Mouse (Mus musculus) E14TG2a.4 (cell line): ENCODE data around the gene Avil.
A peak's percentile ranks its signal among the peaks of the same experiment; 100 is the strongest.

Experiments used
- H3K27me3 ChIP-seq: 2 replicates; pipeline ENCODE4 v1.6.1; 2014; ENCODE audit warnings: low read length, control low read depth; ENCODE audit not compliant: insufficient read depth
- H3K36me3 ChIP-seq: 2 replicates; pipeline ENCODE4 v1.6.1; 2014; ENCODE audit warnings: low read length, control low read depth; ENCODE audit not compliant: insufficient read depth
- H3K4me1 ChIP-seq: replicated peaks from 2 replicates; pipeline ENCODE4 v1.6.1; 2014; ENCODE audit warnings: low read depth, low read length, control low read depth
- H3K4me3 ChIP-seq: replicated peaks from 2 replicates; pipeline ENCODE4 v1.5.1; 2014; ENCODE audit warnings: mild to moderate bottlenecking, low read length
- H3K9me3 ChIP-seq: 2 replicates; pipeline ENCODE4 v1.6.1; 2014; ENCODE audit warnings: low read length, control low read depth
- CTCF ChIP-seq: conservative IDR thresholded peaks from 2 replicates; pipeline ENCODE4 v1.5.1; 2014; ENCODE audit warnings: low read length
- NANOG ChIP-seq: IDR thresholded peaks from 2 replicates; pipeline ENCODE4 v1.6.1; 2014; ENCODE audit warnings: borderline replicate concordance, low read length, mixed read lengths
- POU5F1 ChIP-seq: IDR thresholded peaks from 2 replicates; pipeline ENCODE4 v1.6.1; 2014; ENCODE audit warnings: low read length, borderline replicate concordance

Gene Avil

DNA sequence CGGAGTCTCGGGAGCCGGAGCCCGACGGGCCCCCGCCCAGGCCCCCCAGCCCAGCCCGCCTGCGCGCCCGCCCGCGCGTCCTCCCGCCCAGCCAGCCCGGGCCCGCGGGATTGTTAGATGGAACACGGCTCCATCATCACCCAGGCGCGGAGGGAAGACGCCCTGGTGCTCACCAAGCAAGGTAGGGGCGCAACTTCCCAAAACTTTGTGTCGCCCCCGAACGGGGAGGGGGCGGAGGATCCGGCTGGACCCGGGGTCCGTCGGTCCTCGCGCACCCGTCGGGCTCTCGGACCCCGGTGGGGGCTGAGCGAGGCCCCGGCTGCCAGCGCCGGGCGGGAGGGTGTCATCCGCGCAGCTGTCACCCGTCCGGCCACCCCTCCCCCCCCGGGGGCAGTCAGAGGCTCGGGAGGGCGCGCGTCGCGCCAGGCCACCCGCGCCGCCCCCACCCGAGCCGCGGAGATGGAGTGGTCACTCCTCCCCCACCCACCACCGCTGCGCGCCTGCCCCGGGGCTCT, 21.3 kb upstream of the Avil start:
- TF ChIP-seq CTCF (no peak), NANOG (no peak), POU5F1 (no peak)
- H3K4me1 ChIP-seq: peaks cover 82% of the 10 kb centered on the region
- no peaks in the 10 kb centered on the region for H3K9me3 ChIP-seq
- H3K27me3 ChIP-seq: peaks cover 6% of the 10 kb centered on the region
- H3K36me3 ChIP-seq: peaks cover 24% of the 10 kb centered on the region
- H3K4me3 ChIP-seq: peak overlapping the region; percentile 91

DNA sequence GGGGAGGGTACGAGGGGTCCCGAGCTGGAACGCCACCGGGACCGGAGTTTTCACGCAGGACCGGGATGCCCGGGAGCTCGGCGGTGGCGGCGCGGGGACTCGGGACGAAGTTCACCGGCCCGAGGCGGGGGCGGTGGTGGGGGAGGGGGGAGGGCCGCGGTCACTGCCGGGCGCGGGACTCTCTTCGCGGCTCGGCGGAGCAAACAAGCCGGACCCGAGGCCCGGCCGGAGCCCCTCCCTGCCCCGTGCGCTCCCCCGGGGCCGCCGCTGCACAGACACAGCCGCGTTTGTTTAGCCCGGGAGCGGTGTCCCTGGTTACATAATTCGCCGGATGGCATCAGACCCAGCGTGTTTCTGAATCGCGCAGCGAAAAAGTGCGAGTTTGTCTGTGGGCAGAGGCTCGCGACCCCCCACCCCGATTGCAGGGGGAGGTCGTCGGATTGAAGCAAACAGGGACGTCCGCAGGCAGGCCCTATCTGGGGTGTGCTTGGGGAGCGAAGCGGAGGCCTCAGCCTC, 20.8 kb upstream of the Avil start:
- H3K4me1 ChIP-seq: peaks cover 82% of the 10 kb centered on the region
- peak overlapping the region; percentile 91 for H3K4me3 ChIP-seq
- TF ChIP-seq CTCF: no peak
- TF ChIP-seq POU5F1: no peak
- no peak for TF ChIP-seq NANOG

GRCm38 (mm10) chr10:126980221-126980932, 20.1 kb upstream of the Avil start:
- peaks cover 3% of the 10 kb centered on the region for H3K27me3 ChIP-seq
- peak overlapping the region; percentile 91 for H3K4me3 ChIP-seq
- H3K4me1 ChIP-seq: peaks cover 84% of the 10 kb centered on the region
- H3K9me3 ChIP-seq: no peaks in the 10 kb centered on the region
- TF ChIP-seq POU5F1: no peak
- TF ChIP-seq NANOG: no peak
- TF ChIP-seq CTCF: no peak
- H3K36me3 ChIP-seq: peaks cover 30% of the 10 kb centered on the region

More for the DNA sequence above, 20.8 kb upstream of the Avil start:
- peaks cover 6% of the 10 kb centered on the region for H3K27me3 ChIP-seq
- H3K36me3 ChIP-seq: peaks cover 29% of the 10 kb centered on the region
- H3K9me3 ChIP-seq: no peaks in the 10 kb centered on the region

DNA sequence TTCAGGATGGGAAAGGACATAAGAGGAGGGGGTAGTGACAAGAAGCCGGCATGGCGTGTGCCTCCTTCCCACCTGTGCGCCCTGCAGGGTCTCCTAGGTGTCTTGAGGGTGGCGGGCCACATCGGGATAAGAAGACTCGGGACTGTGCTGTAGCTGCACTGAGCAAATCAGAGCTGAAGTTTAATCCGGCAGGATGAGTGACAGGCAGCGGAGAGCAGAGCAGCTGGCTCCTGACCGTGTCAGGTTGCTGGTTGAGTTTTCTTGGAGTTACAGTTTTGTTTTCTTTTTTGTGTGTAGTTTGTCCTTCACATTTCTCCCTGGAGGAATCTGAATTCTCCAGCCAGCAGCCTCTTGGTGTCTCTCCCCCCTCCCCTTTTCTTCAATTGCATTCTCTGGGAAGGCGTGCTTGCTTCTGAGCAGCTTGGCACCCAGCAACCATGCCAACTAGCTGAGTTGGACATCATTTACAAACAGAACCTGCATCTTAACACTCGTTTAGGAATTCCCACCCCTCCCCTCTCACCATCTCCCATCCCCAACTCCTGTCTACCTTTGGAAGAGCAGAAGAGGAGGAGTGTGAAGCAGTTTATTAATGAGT, 19.5 kb upstream of the Avil start:
- Histone ChIP-seq H3K9me3 (no peaks in the 10 kb centered on the region), H3K27me3 (0 out of 2 replicates have a peak, but pooled peaks cover 2% of the 10 kb centered on the region), H3K4me1 (peaks cover 84% of the 10 kb centered on the region), H3K36me3 (peaks cover 33% of the 10 kb centered on the region), H3K4me3 (peak overlapping the region; percentile 91)
- no peak for TF ChIP-seq NANOG
- no peak for TF ChIP-seq CTCF
- no peak for TF ChIP-seq POU5F1

GRCm38 (mm10) chr10:126981746-126982145, 18.8 kb upstream of the Avil start:
- H3K9me3 ChIP-seq: no peaks in the 10 kb centered on the region
- no peaks in the 10 kb centered on the region for H3K27me3 ChIP-seq
- H3K36me3 ChIP-seq: peaks cover 39% of the 10 kb centered on the region
- 0 out of 2 replicates have a peak overlapping the region, but pooled peaks have one; percentile 23 for H3K4me3 ChIP-seq
- TF ChIP-seq CTCF (no peak), NANOG (no peak), POU5F1 (no peak)
- peaks cover 84% of the 10 kb centered on the region for H3K4me1 ChIP-seq

- Histone ChIP-seq H3K9me3 (no peaks in the 10 kb centered on the region), H3K4me3 (no peak overlapping the region), H3K27me3 (no peaks in the 10 kb centered on the region), H3K4me1 (peaks cover 84% of the 10 kb centered on the region), H3K36me3 (peaks cover 39% of the 10 kb centered on the region)
- TF ChIP-seq CTCF: no peak
- no peak for TF ChIP-seq NANOG
- TF ChIP-seq POU5F1: no peak
These were observed 17.2 kb upstream of the Avil start for GRCm38 (mm10) chr10:126983193-126983725.

DNA sequence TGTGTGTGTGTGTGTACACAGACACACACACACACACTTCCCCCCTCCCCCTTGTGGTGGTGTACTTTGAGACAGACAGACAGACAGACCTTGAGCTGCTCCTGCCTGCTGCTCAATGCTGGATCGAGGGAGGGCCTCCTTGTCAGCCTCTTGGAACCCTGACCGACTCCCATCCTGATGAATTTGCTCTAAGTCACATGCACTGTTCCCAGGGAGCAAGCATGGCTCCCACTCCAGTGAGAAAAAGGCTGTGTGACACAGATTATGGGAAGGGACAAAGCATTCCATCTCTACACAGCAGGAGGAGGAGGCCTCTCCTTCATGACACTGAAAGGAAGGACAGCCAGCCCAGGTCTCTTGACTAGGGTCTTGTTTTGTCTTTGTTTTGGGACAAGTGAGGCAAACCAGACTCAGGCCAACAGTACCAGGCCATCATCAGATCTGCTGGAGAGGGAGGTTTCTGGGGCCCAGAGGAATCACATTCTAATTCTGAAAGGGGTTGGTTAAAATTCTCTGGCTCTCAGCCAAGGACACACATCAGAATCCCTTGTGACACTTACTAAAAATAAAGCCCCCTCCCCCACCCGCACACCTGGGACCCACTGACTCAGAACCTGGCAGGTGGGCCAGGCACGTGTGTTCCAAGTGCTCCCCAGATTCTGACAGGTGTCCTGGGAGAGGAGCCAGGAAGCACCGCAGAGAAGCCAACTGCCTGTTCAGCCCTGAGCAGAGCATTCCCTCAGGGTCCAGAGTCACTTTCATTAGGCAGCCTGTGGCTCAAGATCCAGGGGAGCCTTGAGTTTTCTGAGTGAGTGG, 16.1 kb upstream of the Avil start:
- no peaks in the 10 kb centered on the region for H3K9me3 ChIP-seq
- TF ChIP-seq NANOG (no peak), CTCF (no peak), POU5F1 (no peak)
- peaks cover 95% of the 10 kb centered on the region for H3K4me1 ChIP-seq
- H3K36me3 ChIP-seq: peaks cover 39% of the 10 kb centered on the region
- H3K4me3 ChIP-seq: peak overlapping the region; percentile 29; the same call in 1 of the 2 replicates
- no peaks in the 10 kb centered on the region for H3K27me3 ChIP-seq
